Mouse (Mus musculus) embryonic facial prominence, embryonic 10.5 days (tissue): ENCODE measurements around the gene Ube2l6. TPM values are rescaled to one million over a fixed set of nuclear protein-coding genes. Genes with fewer than 3 reads are reported as not detected.

Source experiments
- DNase-seq: peaks from one replicate; pipeline ENCODE4 v3.0.0-alpha.2; 2017; ENCODE audit warnings: low spot score
- H3K27ac ChIP-seq: fragments of 300-500 bp; sonication (generic); replicated peaks from 2 replicates; pipeline ENCODE4 v1.5.1; 2016; ENCODE audit warnings: mild to moderate bottlenecking
- H3K27me3 ChIP-seq: fragments of 300-500 bp; sonication (generic); replicated peaks from 2 replicates; pipeline ENCODE4 v1.6.1; 2016; ENCODE audit warnings: low read depth, mild to moderate bottlenecking; ENCODE audit not compliant: poor library complexity, severe bottlenecking
- H3K36me3 ChIP-seq: fragments of 300-500 bp; sonication (generic); replicated peaks from 2 replicates; pipeline ENCODE4 v1.6.1; 2016; ENCODE audit warnings: mild to moderate bottlenecking, moderate library complexity
- H3K4me1 ChIP-seq: fragments of 300-500 bp; sonication (generic); 2 replicates; pipeline ENCODE4 v1.6.1; 2016
- H3K4me3 ChIP-seq: fragments of 300-500 bp; sonication (generic); 2 replicates; pipeline ENCODE4 v1.5.1; 2016; ENCODE audit warnings: mild to moderate bottlenecking, moderate library complexity
- H3K9me3 ChIP-seq: fragments of 300-500 bp; sonication (generic); 2 replicates; pipeline ENCODE4 v1.6.1; 2016; ENCODE audit warnings: mild to moderate bottlenecking
- WGBS: fragments of 180-500 bp; shearing (Covaris S2); methylation state at CpG from one replicate; pipeline ENCODE4 v1.1.7; 2016; 5-methylcytosine and 5-hydroxymethylcytosine counted together
- polyA plus RNA-seq: library from polyadenylated mRNA; unstranded; fragments of >200 nt; fragmentation: Nextera tagmentation; extraction: Ambion mirVana; gene quantifications from 2 replicates; pipeline ENCODE4 v1.2.1, GENCODE M21; 2016

Ube2l6 gene
- polyA plus RNA-seq, 1 experiment from 2014 or later = 22.7 TPM

- Histone ChIP-seq H3K36me3 (peaks cover under 1% of the 10 kb centered on the region; the same call in 1 of the 2 replicates), H3K4me3 (no peak overlapping the region), H3K27ac (no peak overlapping the region), H3K27me3 (peaks cover 9% of the 10 kb centered on the region), H3K4me1 (peaks cover 31% of the 10 kb centered on the region), H3K9me3 (no peaks in the 10 kb centered on the region)
- 42% methylated on average over 2 of the region's 2 CpGs for WGBS
- peak; percentile 20 for DNase-seq
Observed at GRCm38 (mm10) chr2:84823237-84823636, 24.6 kb downstream of the Ube2l6 start.

- Histone ChIP-seq H3K27me3 (no peaks in the 10 kb centered on the region), H3K4me1 (peaks cover 32% of the 10 kb centered on the region), H3K4me3 (peak within 1 kb of the TSS; percentile 93), H3K9me3 (no peaks in the 10 kb centered on the region), H3K27ac (peak within 1 kb of the TSS; percentile 80), H3K36me3 (peaks cover 29% of the 10 kb centered on the region)
- under 1% methylated on average over 34 of the region's 34 CpGs for WGBS
- DNase-seq = peak; percentile 92
Observed at GRCm38 (mm10) chr2:84826488-84827282, 28.1 kb downstream of the Ube2l6 start, which contains the start of gene Timm10. Gene Timm10 (plus strand): TSS chr2:84826997.

- peaks cover 31% of the 10 kb centered on the region for H3K4me1 ChIP-seq
- under 1% methylated on average over 29 of the region's 29 CpGs for WGBS
- H3K27ac ChIP-seq = peak overlapping the region; percentile 80
- H3K36me3 ChIP-seq = peaks cover 29% of the 10 kb centered on the region
- H3K9me3 ChIP-seq = no peaks in the 10 kb centered on the region
- DNase-seq = peak; percentile 37
- H3K4me3 ChIP-seq = peak overlapping the region; percentile 93
- no peaks in the 10 kb centered on the region for H3K27me3 ChIP-seq
Observed at GRCm38 (mm10) chr2:84827283-84827920, 28.8 kb downstream of the Ube2l6 start.

DNA sequence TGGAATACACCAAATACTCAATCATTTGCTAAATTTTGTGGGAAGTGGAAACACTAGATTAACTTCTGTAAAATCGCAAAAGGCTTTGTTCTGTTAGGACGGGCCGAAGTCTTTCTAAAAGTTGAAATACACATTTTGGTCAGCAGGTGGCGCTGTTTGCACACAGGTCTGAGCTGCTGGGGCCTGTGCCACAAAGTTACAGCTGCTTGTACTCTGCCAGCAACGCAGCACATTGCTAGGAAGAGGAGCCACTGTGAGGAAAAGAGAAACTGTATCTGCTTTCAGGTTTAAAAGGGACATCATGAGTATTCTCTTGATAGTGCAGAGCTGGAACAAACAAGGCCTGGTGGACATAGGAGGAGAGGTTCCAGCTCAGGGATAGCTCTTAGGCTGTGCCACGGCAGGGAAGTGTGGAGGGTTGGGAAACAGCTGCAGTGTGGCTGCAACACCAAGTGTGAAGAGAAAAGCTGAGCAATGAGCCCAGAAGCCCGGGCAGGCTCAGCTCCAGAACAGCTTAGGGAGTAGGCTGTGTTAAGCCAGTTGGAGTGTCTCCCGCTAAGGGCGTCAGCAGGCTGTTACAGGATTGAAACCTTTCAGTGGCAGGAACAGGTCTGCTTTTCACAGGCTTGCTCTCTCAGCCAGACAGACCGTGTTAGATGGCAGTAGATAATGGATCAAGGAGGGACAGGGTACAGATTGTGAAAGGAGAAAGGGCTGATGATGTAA lies 33.2 kb downstream of the Ube2l6 start:
- H3K27me3 ChIP-seq = peaks cover 5% of the 10 kb centered on the region; the same call in 1 of the 2 replicates
- peak; percentile 85 for DNase-seq
- peaks cover 14% of the 10 kb centered on the region for H3K4me1 ChIP-seq
- H3K4me3 ChIP-seq = no peak overlapping the region
- WGBS = 39% methylated on average over 10 of the region's 10 CpGs
- peaks cover 29% of the 10 kb centered on the region for H3K36me3 ChIP-seq
- no peak overlapping the region for H3K27ac ChIP-seq
- no peaks in the 10 kb centered on the region for H3K9me3 ChIP-seq

DNA sequence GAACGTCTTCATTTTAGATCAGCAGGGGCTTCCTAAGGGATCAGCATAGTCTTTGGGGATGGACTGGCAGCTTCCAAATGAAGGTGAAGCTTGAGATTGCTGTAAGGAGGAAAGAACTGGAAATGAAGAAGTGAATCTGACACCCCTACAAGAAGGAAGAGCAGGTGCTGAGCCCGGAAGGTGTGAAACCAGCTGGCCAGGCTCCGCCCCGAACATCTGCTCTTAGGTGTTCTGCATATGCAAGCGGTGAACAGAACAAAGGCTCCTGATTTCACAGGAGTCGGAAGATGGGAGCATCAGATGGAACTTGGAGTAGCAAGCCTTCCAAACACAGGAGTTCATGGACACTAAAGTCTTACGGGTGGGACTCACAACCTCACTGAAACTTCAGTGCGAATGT lies 38.5 kb downstream of the Ube2l6 start:
- no peaks in the 10 kb centered on the region for H3K9me3 ChIP-seq
- H3K27ac ChIP-seq = no peak overlapping the region
- peaks cover 47% of the 10 kb centered on the region for H3K4me1 ChIP-seq
- no peaks in the 10 kb centered on the region for H3K36me3 ChIP-seq
- H3K27me3 ChIP-seq = peaks cover 23% of the 10 kb centered on the region
- WGBS = 69% methylated on average over 8 of the region's 8 CpGs
- no peak overlapping the region for H3K4me3 ChIP-seq
- DNase-seq = no peak

- no peak for DNase-seq
- H3K4me3 ChIP-seq = peak overlapping the region; percentile 85
- H3K27ac ChIP-seq = no peak overlapping the region
- H3K36me3 ChIP-seq = no peaks in the 10 kb centered on the region
- peaks cover 23% of the 10 kb centered on the region for H3K27me3 ChIP-seq
- peaks cover 50% of the 10 kb centered on the region for H3K4me1 ChIP-seq
- H3K9me3 ChIP-seq = no peaks in the 10 kb centered on the region
- WGBS = 32% methylated on average over 9 of the region's 9 CpGs
Observed at GRCm38 (mm10) chr2:84837817-84838592, 39.4 kb downstream of the Ube2l6 start.

DNA sequence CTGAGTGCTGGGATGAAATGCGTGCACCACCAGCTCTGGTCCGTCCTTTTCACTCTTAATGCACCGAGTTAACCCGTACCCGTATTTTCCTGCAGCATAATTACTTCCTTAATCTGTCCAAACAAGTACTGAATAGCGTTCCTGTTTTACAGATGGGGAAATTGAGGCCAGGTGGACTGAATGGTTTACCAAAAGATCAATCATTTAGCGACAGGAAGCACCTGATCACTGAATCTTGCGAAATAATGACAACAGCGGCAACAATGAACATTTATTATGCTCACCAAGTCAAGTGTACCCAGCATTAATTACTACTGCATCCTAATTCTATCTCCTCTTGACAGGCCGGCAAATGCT lies 39.9 kb downstream of the Ube2l6 start, which contains the start of gene Slc43a1:
Gene Slc43a1 (plus strand): TSS at position 258 of the 357 bp plus-strand sequence.
- no peaks in the 10 kb centered on the region for H3K36me3 ChIP-seq
- H3K9me3 ChIP-seq = no peaks in the 10 kb centered on the region
- peaks cover 23% of the 10 kb centered on the region for H3K27me3 ChIP-seq
- peaks cover 50% of the 10 kb centered on the region for H3K4me1 ChIP-seq
- peak within 1 kb of the TSS; percentile 96 for H3K27ac ChIP-seq
- H3K4me3 ChIP-seq = peak within 1 kb of the TSS; percentile 85
- 12% methylated on average over 10 of the region's 10 CpGs for WGBS
- no peak for DNase-seq

GRCm38 (mm10) chr2:84838993-84839980 lies 40.7 kb downstream of the Ube2l6 start:
- H3K27ac ChIP-seq = peak overlapping the region; percentile 96
- peaks cover 50% of the 10 kb centered on the region for H3K4me1 ChIP-seq
- WGBS = under 1% methylated on average over 47 of the region's 47 CpGs
- no peaks in the 10 kb centered on the region for H3K9me3 ChIP-seq
- H3K36me3 ChIP-seq = peaks cover 7% of the 10 kb centered on the region; the same call in 1 of the 2 replicates
- H3K27me3 ChIP-seq = peaks cover 23% of the 10 kb centered on the region
- peak overlapping the region; percentile 85 for H3K4me3 ChIP-seq
- DNase-seq = peak; percentile 75

DNA sequence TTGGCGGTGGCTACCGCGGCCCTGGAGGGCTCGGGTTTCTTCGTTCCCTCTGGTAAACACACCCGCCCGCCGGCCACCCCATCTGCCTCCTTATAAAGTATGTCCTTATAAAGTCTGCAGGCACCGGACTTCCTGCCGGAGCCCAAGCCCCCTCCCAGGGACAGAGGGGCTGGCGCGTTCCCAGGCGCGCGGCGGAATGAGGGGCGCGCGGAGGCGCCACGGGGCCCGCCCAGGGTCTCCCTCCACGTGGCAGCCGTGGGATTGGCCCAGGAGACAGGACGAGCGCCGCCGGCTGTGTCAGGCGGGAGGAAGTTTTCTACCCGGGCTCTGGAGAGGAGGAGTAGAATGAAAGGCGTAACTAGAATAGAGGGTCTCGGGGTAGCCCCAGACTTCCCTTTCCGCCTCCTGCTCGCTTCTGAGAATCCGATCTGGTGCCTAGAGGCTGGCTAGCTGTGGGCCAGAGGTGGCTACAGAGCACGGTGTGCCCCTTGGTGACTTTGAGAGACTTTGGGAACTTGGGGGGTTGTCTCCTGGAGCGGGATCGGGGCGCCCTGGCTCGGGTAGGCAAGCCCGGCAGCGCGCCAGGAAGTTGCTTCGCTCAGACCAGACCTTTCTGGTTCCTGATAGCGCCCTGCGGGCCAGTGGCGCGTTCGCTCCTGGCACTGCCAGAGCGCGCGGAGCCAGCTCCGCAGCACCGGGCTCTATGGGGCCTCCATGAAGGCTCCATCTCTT lies 41.6 kb downstream of the Ube2l6 start:
- DNase-seq = peak; percentile 93
- H3K27me3 ChIP-seq = peaks cover 23% of the 10 kb centered on the region
- no peaks in the 10 kb centered on the region for H3K9me3 ChIP-seq
- under 1% methylated on average over 54 of the region's 54 CpGs for WGBS
- H3K36me3 ChIP-seq = peaks cover 16% of the 10 kb centered on the region
- H3K27ac ChIP-seq = peak overlapping the region; percentile 96
- H3K4me3 ChIP-seq = peak overlapping the region; percentile 85
- H3K4me1 ChIP-seq = peaks cover 50% of the 10 kb centered on the region

- Histone ChIP-seq H3K4me3 (peak overlapping the region; percentile 85), H3K36me3 (peaks cover 24% of the 10 kb centered on the region), H3K9me3 (no peaks in the 10 kb centered on the region), H3K27ac (peak overlapping the region; percentile 96), H3K4me1 (peaks cover 50% of the 10 kb centered on the region), H3K27me3 (peaks cover 18% of the 10 kb centered on the region)
- DNase-seq = no peak
- WGBS = 7% methylated on average over 17 of the region's 17 CpGs
Observed at GRCm38 (mm10) chr2:84840748-84841563, 42.3 kb downstream of the Ube2l6 start.
